Mouse (Mus musculus): ENCODE results near the gene Myo18a. TPM values are rescaled to one million over a fixed set of nuclear protein-coding genes. Genes with fewer than 3 reads are reported as not detected.

Myo18a gene
- polyA plus RNA-seq, 1 experiment: 20.0 TPM

DNA sequence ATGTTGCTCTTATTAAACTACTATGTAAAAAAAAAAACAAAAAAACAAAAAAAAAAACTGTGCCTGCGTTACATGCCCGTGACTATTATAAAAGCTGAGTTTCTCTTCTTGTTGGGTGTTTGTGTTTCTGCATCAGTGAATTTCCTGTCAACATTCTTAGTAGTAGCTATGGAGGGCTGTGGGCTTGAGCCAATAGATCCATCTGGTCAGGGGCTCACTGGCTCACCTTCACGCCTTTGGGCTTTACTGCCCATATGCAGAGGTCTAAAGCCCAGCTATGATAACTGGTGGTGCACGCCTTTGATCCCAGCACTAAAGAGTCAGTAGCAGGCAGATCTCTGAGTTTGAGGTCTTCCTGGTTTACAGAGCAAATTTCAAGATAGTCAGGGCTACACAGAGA lies 6.5 kb downstream of the Myo18a start:
- H3K4me3 ChIP-seq (replicated peaks): no peak overlapping the region
- peaks cover 7% of the 10 kb centered on the region for H3K36me3 ChIP-seq (replicated peaks; ENCODE audit: low read length)
- no peaks in the 10 kb centered on the region for H3K27me3 ChIP-seq (replicated peaks)
- H3K4me1 ChIP-seq: peaks cover 88% of the 10 kb centered on the region
- no peaks in the 10 kb centered on the region for H3K9me3 ChIP-seq
- TF ChIP-seq FLI1 (IDR thresholded peaks at IDR 0.05; ENCODE audit: low read length) (no peak), GATA1 (IDR thresholded peaks at IDR 0.05; ENCODE audit: borderline replicate concordance, low read length) (no peak)

- Histone ChIP-seq H3K27me3 (replicated peaks) (no peaks in the 10 kb centered on the region), H3K9me3 (no peaks in the 10 kb centered on the region), H3K4me1 (peaks cover 79% of the 10 kb centered on the region), H3K36me3 (replicated peaks; ENCODE audit: low read length) (peaks cover 8% of the 10 kb centered on the region), H3K4me3 (replicated peaks) (peak overlapping the region; percentile 28)
- no peak for TF ChIP-seq GATA1 (IDR thresholded peaks at IDR 0.05; ENCODE audit: borderline replicate concordance, low read length)
- no peak for TF ChIP-seq FLI1 (IDR thresholded peaks at IDR 0.05; ENCODE audit: low read length)
Observed at GRCm38 (mm10) chr11:77770346-77770745, 7.3 kb downstream of the Myo18a start.

GRCm38 (mm10) chr11:77771879-77772713 lies 9.1 kb downstream of the Myo18a start:
- Histone ChIP-seq H3K9me3 (no peaks in the 10 kb centered on the region), H3K36me3 (replicated peaks; ENCODE audit: low read length) (peaks cover 13% of the 10 kb centered on the region), H3K27me3 (replicated peaks) (no peaks in the 10 kb centered on the region), H3K4me3 (replicated peaks) (peak overlapping the region; percentile 67), H3K4me1 (peaks cover 76% of the 10 kb centered on the region)
- no peak for TF ChIP-seq GATA1 (IDR thresholded peaks at IDR 0.05; ENCODE audit: borderline replicate concordance, low read length)
- no peak for TF ChIP-seq FLI1 (IDR thresholded peaks at IDR 0.05; ENCODE audit: low read length)

DNA sequence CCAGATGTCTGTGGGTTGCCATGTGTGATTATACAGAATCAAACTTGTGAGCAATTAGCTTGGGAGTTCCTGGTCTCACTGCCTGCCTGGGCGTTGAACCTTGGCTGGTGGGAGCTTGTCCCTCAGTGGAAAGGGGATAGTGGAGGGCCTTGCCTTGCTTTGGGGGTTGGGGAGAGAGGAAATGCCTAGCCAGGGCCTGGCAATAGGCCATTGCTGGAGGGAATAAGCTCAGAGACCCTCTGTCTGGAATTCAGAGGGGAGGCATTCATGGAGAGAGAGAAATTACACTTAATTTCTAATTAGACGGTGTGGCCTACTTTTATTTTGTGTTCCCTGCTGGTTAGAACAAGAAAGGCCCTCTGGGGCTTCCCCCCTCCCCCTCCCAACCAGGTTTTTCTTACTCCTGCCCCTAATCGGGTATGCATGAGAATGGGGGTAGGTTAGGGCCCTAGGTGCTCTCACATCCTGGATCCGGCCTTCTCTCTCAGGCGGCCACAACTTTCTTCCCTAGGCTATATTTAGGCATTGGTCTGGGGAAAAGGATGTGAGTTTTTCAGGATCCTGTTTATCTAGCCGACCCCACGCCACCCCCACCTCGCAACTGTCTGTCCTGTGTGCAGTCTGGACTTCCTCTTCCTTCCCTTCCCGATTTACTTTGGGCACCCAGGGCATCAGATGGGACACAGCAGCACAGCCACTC lies 12.8 kb downstream of the Myo18a start:
- TF ChIP-seq GATA1 (IDR thresholded peaks at IDR 0.05; ENCODE audit: borderline replicate concordance, low read length): no peak
- no peak for TF ChIP-seq FLI1 (IDR thresholded peaks at IDR 0.05; ENCODE audit: low read length)
- Histone ChIP-seq H3K27me3 (replicated peaks) (no peaks in the 10 kb centered on the region), H3K4me1 (peaks cover 75% of the 10 kb centered on the region), H3K36me3 (replicated peaks; ENCODE audit: low read length) (peaks cover 42% of the 10 kb centered on the region), H3K4me3 (replicated peaks) (no peak overlapping the region), H3K9me3 (no peaks in the 10 kb centered on the region)

GRCm38 (mm10) chr11:77777436-77777835 lies 14.4 kb downstream of the Myo18a start:
- Histone ChIP-seq H3K9me3 (no peaks in the 10 kb centered on the region), H3K4me3 (replicated peaks) (no peak overlapping the region), H3K36me3 (replicated peaks; ENCODE audit: low read length) (peaks cover 51% of the 10 kb centered on the region), H3K4me1 (peaks cover 76% of the 10 kb centered on the region), H3K27me3 (replicated peaks) (no peaks in the 10 kb centered on the region)
- TF ChIP-seq FLI1 (IDR thresholded peaks at IDR 0.05; ENCODE audit: low read length) (no peak), GATA1 (IDR thresholded peaks at IDR 0.05; ENCODE audit: borderline replicate concordance, low read length) (no peak)

DNA sequence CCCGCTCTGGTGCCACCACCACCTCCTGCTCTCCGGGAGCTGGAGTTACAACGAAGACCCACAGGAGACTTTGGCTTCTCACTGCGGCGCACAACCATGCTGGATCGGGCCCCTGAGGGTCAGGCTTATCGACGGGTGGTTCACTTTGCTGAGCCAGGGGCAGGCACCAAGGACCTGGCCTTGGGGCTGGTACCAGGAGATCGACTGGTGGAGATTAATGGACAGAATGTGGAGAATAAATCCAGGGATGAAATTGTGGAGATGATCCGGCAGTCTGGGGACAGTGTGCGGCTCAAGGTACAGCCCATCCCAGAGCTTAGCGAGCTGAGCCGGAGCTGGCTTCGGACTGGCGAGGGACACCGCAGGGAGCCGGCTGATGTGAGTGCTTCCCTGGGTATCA lies 14.9 kb downstream of the Myo18a start:
- Histone ChIP-seq H3K4me3 (replicated peaks) (no peak overlapping the region), H3K4me1 (peaks cover 76% of the 10 kb centered on the region), H3K36me3 (replicated peaks; ENCODE audit: low read length) (peaks cover 51% of the 10 kb centered on the region), H3K27me3 (replicated peaks) (no peaks in the 10 kb centered on the region), H3K9me3 (no peaks in the 10 kb centered on the region)
- TF ChIP-seq FLI1 (IDR thresholded peaks at IDR 0.05; ENCODE audit: low read length) (no peak), GATA1 (IDR thresholded peaks at IDR 0.05; ENCODE audit: borderline replicate concordance, low read length) (no peak)

- Histone ChIP-seq H3K4me1 (peaks cover 83% of the 10 kb centered on the region), H3K36me3 (replicated peaks; ENCODE audit: low read length) (peaks cover 46% of the 10 kb centered on the region)
Observed at GRCm38 (mm10) chr11:77779240-77779639, 16.2 kb downstream of the Myo18a start.

DNA sequence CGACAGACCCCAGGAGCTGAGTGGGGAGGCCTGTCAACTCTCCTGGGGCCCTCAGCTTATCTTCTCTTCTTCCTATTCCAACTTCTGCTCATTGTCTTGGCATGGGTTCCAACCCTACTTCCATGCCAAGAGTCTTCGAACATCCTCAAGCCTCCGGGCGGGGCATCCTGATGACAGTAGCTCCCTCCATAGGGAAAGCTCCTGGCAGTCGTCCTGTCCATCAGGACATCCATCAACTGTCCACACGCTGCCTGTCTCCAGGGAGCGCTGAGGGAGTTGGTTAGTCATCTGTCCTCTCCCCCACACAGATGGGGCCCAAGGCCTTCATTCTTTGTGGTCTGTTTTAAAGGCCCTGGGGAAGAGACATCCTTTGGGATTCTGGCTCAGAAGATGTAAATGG lies 18.0 kb downstream of the Myo18a start:
- no peak for TF ChIP-seq FLI1 (IDR thresholded peaks at IDR 0.05; ENCODE audit: low read length)
- Histone ChIP-seq H3K27me3 (replicated peaks) (no peaks in the 10 kb centered on the region), H3K4me1 (peaks cover 94% of the 10 kb centered on the region), H3K4me3 (replicated peaks) (no peak overlapping the region), H3K36me3 (replicated peaks; ENCODE audit: low read length) (peaks cover 43% of the 10 kb centered on the region), H3K9me3 (no peaks in the 10 kb centered on the region)

More at GRCm38 (mm10) chr11:77779240-77779639, 16.2 kb downstream of the Myo18a start:
- no peaks in the 10 kb centered on the region for H3K27me3 ChIP-seq (replicated peaks)
- H3K9me3 ChIP-seq: no peaks in the 10 kb centered on the region
- H3K4me3 ChIP-seq (replicated peaks): no peak overlapping the region
- TF ChIP-seq GATA1 (IDR thresholded peaks at IDR 0.05; ENCODE audit: borderline replicate concordance, low read length) (no peak), FLI1 (IDR thresholded peaks at IDR 0.05; ENCODE audit: low read length) (no peak)

DNA sequence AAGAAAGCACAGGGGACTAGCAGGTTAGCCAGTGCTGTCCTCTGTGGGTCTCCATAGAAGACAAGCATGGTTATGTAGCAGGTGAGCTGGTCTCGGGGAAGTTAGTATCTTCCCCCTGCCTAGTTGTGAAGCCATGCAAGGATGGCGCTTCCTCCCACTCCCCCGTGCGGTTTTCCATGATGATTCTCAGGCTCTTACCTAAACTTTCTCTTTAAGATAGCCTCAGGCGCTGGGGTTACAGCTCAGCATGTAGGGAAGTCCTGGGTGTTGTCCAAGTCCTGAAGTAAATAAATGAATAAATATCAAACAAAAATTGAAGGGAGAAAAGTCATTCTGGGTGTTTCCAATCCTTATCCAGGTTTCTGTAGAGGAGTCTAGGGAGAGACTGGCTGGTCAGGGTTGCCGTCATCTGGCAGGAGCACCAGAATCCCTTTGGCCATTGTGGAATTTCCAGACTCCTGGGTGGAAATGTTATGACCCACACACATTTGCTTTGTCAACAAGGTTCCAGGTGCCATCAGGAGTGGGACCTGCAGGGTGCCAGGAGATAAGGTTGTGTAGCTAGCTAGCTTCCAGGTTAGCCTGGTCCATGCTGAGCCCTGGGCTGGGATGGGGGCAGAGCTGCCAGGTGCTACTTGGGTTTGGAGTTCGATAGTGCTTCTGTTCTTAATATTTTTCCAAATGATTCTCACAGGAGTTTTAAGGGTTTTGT lies 19.2 kb downstream of the Myo18a start:
- Histone ChIP-seq H3K9me3 (no peaks in the 10 kb centered on the region), H3K36me3 (replicated peaks; ENCODE audit: low read length) (peaks cover 36% of the 10 kb centered on the region), H3K4me3 (replicated peaks) (no peak overlapping the region), H3K4me1 (peaks cover 99% of the 10 kb centered on the region), H3K27me3 (replicated peaks) (no peaks in the 10 kb centered on the region)
- TF ChIP-seq GATA1 (IDR thresholded peaks at IDR 0.05; ENCODE audit: borderline replicate concordance, low read length): no peak
- no peak for TF ChIP-seq FLI1 (IDR thresholded peaks at IDR 0.05; ENCODE audit: low read length)
